Mouse (Mus musculus) midbrain, embryonic 15.5 days (tissue): ENCODE data around the gene Dtx1. TPM values are rescaled to one million over a fixed set of nuclear protein-coding genes. Genes with fewer than 3 reads are reported as not detected.

Experiments
- polyA plus RNA-seq: library from polyadenylated mRNA; unstranded; fragments of >200 nt; fragmentation: Nextera tagmentation; extraction: Ambion mirVana; gene quantifications from 2 replicates; pipeline ENCODE4 v1.2.1, GENCODE M21; 2015

Gene Dtx1
- polyA plus RNA-seq, 1 experiment from 2014 or later, result 64.5 TPM

Other genes starting within 250 kb of the Dtx1 start
- gene Sdsl, start 239.1 kb downstream of the Dtx1 start, polyA plus RNA-seq, result 5.6 and 6.0 TPM in 2 replicates
- gene Sds, start 235.4 kb downstream of the Dtx1 start, polyA plus RNA-seq, result 0.36 TPM in 1 of 2 replicates, not detected in the other
- 36.8 and 37.2 TPM in 2 replicates for gene Plbd2, start 208.3 kb downstream of the Dtx1 start, polyA plus RNA-seq
- gene Slc8b1, start 200.8 kb downstream of the Dtx1 start, polyA plus RNA-seq, result 1.6 and 2.5 TPM in 2 replicates
- 15.8 and 17.7 TPM in 2 replicates for gene Tpcn1, start 123.3 kb downstream of the Dtx1 start, polyA plus RNA-seq
- 1.7 and 1.8 TPM in 2 replicates for gene Iqcd, start 122.9 kb downstream of the Dtx1 start, polyA plus RNA-seq
- gene Rita1, start 99.3 kb downstream of the Dtx1 start, polyA plus RNA-seq, result 28.3 and 30.6 TPM in 2 replicates
- 39.9 and 43.7 TPM in 2 replicates for gene Ddx54, start 99.2 kb downstream of the Dtx1 start, polyA plus RNA-seq
- gene Cfap73, start 77.7 kb downstream of the Dtx1 start, polyA plus RNA-seq, result 0.44 and 0.70 TPM in 2 replicates
- 1.0 and 1.6 TPM in 2 replicates for gene Rasal1, start 63.1 kb downstream of the Dtx1 start, polyA plus RNA-seq
- gene Oas2, start 37.9 kb upstream of the Dtx1 start, polyA plus RNA-seq, result 0.43 and 0.59 TPM in 2 replicates
- gene Oas3, start 65.7 kb upstream of the Dtx1 start, polyA plus RNA-seq, result 0.81 and 1.0 TPM in 2 replicates
- gene Oas1e, start 83.6 kb upstream of the Dtx1 start, polyA plus RNA-seq, result 0.23 and 0.28 TPM in 2 replicates
- gene Oas1c, start 100.6 kb upstream of the Dtx1 start, polyA plus RNA-seq, result 0.31 and 0.41 TPM in 2 replicates
- not detected in 2 replicates for gene Oas1f, start 135.4 kb upstream of the Dtx1 start, polyA plus RNA-seq
- gene Oas1h, start 149.5 kb upstream of the Dtx1 start, polyA plus RNA-seq, result not detected in 2 replicates
- 0.23 and 0.55 TPM in 2 replicates for gene Oas1g, start 175.7 kb upstream of the Dtx1 start, polyA plus RNA-seq
- 0.92 and 1.3 TPM in 2 replicates for gene Oas1a, start 195.6 kb upstream of the Dtx1 start, polyA plus RNA-seq
- 0.10 and 0.13 TPM in 2 replicates for gene Oas1d, start 202.6 kb upstream of the Dtx1 start, polyA plus RNA-seq